Mouse (Mus musculus): Measurements from ENCODE around the gene Pim2.

GRCm38 (mm10) chrX:7878007-7878419, at the start of gene Pim2:
- TF ChIP-seq POLR2A (IDR thresholded peaks at IDR 0.05; ENCODE audit: borderline replicate concordance, extremely low read depth, low read depth, low read length) (peak; percentile 36; the same call in 1 of the 2 replicates), CTCF (IDR thresholded peaks at IDR 0.05; ENCODE audit: insufficient read depth, low read length) (no peak)
